Mouse (Mus musculus) forebrain, embryonic 12.5 days (tissue): ENCODE measurements at regions not wholly inside any gene's neighbourhood (a gene's known extent, or its start where the extent isn't known, plus 50 kb on each side); places are given as distances from the start of the nearest gene placed in this dataset.

Experiments
- ATAC-seq: fragments of 200-750 bp; cut with Nextera tagmentation; 2 replicates; pipeline ENCODE4 v1.8.0; 2017; ENCODE audit warnings: moderate TSS enrichment; ENCODE audit not compliant: low FRiP score
- H3K27ac ChIP-seq: fragments of 300-500 bp; sonication (generic); 2 replicates; pipeline ENCODE4 v1.5.1; 2016; ENCODE audit warnings: mild to moderate bottlenecking
- H3K27me3 ChIP-seq: fragments of 300-500 bp; sonication (generic); 2 replicates; pipeline ENCODE4 v1.6.1; 2016; ENCODE audit warnings: mild to moderate bottlenecking
- H3K36me3 ChIP-seq: fragments of 300-500 bp; sonication (generic); replicated peaks from 2 replicates; pipeline ENCODE4 v1.6.1; 2016; ENCODE audit warnings: mild to moderate bottlenecking
- H3K4me1 ChIP-seq: fragments of 300-500 bp; sonication (generic); 2 replicates; pipeline ENCODE4 v1.6.1; 2016
- H3K4me2 ChIP-seq: fragments of 300-500 bp; sonication (generic); 2 replicates; pipeline ENCODE4 v1.6.1; 2016; ENCODE audit warnings: mild to moderate bottlenecking, moderate library complexity
- H3K4me3 ChIP-seq: fragments of 300-500 bp; sonication (generic); replicated peaks from 2 replicates; pipeline ENCODE4 v1.5.1; 2016; ENCODE audit warnings: mild to moderate bottlenecking
- H3K9ac ChIP-seq: fragments of 300-500 bp; sonication (generic); 2 replicates; pipeline ENCODE4 v1.6.1; 2016; ENCODE audit warnings: mild to moderate bottlenecking
- H3K9me3 ChIP-seq: fragments of 300-500 bp; sonication (generic); 2 replicates; pipeline ENCODE4 v1.6.1; 2016
- WGBS: fragments of 180-500 bp; shearing (Covaris S2); methylation state at CpG from one replicate; pipeline ENCODE4 v1.1.7; 2016; 5-methylcytosine and 5-hydroxymethylcytosine counted together

DNA sequence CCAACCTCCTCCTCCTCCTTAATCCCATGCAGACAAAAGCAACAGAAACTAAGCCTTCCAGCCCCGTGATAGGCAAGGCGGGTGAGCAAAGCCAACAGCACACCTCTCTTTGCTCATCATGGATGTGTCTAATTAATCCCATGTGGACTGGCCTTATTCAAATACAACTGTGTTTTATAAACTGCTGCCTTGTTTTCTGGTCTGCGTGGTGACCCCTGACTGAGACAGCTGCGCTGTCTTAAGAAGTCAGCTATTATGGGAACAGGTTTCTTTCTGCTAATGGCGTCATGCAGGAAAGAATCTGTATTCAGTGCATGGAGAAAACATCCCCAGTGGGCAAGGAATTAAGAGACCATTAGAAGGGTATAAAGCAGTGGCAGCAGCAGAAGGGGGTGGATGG is 161.6 kb upstream of the Kiz start:
- Histone ChIP-seq H3K4me3 (no peak overlapping the region), H3K4me2 (peak overlapping the region; percentile 13; the same call in 1 of the 2 replicates), H3K9ac (no peak overlapping the region), H3K36me3 (no peaks in the 10 kb centered on the region), H3K9me3 (no peaks in the 10 kb centered on the region), H3K27me3 (peaks cover 73% of the 10 kb centered on the region), H3K27ac (0 out of 2 replicates have a peak overlapping the region, but pooled peaks have one; percentile 31), H3K4me1 (peaks cover 15% of the 10 kb centered on the region)
- peak; percentile 78 for ATAC-seq
- 6% methylated on average over 5 of the region's 5 CpGs for WGBS

DNA sequence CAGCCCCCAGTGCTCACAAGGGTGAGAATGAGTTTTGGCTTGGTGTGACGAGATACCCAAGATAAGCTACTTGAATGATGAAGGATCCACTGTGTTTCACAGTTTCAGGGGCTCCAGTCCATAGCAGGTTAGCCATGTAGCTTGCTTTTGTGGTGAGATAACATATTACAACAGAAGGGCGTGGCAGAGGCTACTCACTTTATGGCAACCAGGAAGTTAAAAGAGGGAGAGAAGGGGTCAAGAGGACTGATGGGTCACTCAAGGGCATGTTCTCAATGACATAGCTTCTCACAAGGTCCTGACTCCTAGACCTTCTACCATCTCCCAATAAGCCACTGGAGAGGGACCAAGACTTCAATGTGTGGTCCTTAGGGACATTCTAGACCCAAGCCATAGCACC is 159.4 kb upstream of the Kiz start:
- peaks cover 59% of the 10 kb centered on the region for H3K27me3 ChIP-seq
- 95% methylated on average over 2 of the region's 2 CpGs for WGBS
- no peak overlapping the region for H3K9ac ChIP-seq
- no peak overlapping the region for H3K4me2 ChIP-seq
- H3K36me3 ChIP-seq: no peaks in the 10 kb centered on the region
- H3K9me3 ChIP-seq: no peaks in the 10 kb centered on the region
- no peak overlapping the region for H3K27ac ChIP-seq
- peaks cover 15% of the 10 kb centered on the region for H3K4me1 ChIP-seq
- no peak for ATAC-seq
- no peak overlapping the region for H3K4me3 ChIP-seq

DNA sequence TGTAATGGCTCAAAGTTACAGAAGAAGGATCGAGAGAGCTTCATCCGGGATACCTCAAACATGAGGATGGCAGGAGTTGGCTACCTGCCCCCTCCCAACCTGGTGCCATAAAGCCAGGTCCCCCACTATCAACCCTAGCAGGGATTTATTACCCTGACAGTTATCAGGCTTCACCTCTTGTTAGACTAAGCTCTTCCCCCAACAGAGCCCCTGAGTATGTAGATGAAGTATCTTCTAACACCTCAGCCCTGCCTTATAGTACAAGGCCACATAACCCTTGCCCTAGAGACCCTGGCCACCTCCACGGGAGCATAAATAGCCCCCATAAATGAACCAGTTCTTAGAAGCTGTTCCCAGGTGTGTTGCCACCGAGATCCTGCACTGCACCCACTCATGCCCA is 158.9 kb upstream of the Kiz start:
- Histone ChIP-seq H3K27ac (no peak overlapping the region), H3K36me3 (no peaks in the 10 kb centered on the region), H3K4me2 (no peak overlapping the region), H3K4me3 (no peak overlapping the region), H3K9me3 (no peaks in the 10 kb centered on the region), H3K27me3 (peaks cover 55% of the 10 kb centered on the region), H3K9ac (no peak overlapping the region), H3K4me1 (peaks cover 15% of the 10 kb centered on the region)
- WGBS: 91% methylated on average over 4 of the region's 4 CpGs
- no peak for ATAC-seq

DNA sequence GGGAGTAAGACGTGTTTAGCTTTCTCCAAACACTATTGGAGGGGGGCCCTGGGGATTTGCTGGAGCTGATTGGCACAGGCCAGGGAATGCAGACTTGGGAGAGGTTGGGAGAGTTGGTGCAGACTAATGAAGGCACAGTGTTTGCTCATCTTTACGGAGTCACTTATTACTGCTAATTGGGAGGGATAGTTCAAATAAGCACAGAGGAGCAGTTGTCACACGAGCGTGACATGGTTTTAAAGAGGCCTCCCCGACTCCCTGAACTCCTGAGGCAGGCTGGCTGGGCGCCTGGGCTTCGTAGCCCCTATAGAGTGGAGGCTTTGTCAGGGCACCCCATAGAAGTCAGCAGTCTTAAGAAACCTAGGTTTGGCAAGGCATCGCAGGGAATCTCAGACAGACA is 145.0 kb upstream of the Kiz start:
- H3K9ac ChIP-seq: no peak overlapping the region
- peaks cover 33% of the 10 kb centered on the region for H3K27me3 ChIP-seq
- H3K9me3 ChIP-seq: no peaks in the 10 kb centered on the region
- no peaks in the 10 kb centered on the region for H3K36me3 ChIP-seq
- WGBS: 36% methylated on average over 8 of the region's 8 CpGs
- no peak overlapping the region; the same call in 1 of the 2 replicates for H3K27ac ChIP-seq
- ATAC-seq: peak; percentile 90
- H3K4me2 ChIP-seq: no peak overlapping the region
- no peak overlapping the region for H3K4me3 ChIP-seq
- H3K4me1 ChIP-seq: peaks cover 11% of the 10 kb centered on the region

DNA sequence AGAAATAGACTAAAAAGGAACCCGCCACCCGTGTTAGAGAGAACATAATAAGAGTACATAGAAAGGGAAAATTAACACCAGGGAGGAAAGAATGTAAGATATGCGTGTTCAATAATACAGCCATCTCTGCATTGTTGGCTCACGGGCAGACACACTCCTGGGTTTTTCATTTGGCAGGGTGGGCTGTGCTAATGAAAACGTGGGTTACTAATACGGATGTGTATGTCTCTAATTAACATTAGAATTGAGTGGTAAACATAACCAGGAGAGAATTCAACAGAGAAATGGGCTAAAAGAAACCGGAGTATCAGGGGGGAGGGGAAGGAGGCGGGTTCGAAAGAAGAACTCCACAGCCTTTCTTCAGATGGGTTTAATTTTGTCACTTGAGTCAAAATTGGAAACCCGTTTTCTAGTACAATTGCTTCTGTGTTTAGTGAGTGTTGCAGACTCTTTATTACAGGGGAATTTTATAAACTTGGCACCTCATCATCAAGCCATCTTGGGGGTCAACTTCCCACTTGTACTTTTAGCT is 134.4 kb upstream of the Kiz start:
- H3K36me3 ChIP-seq: no peaks in the 10 kb centered on the region
- H3K4me3 ChIP-seq: no peak overlapping the region
- no peak overlapping the region for H3K27ac ChIP-seq
- ATAC-seq: no peak
- no peak overlapping the region for H3K9ac ChIP-seq
- 5% methylated on average over 10 of the region's 10 CpGs for WGBS
- peak overlapping the region; percentile 19; the same call in 1 of the 2 replicates for H3K4me2 ChIP-seq
- 0 out of 2 replicates have a peak, but pooled peaks cover 4% of the 10 kb centered on the region for H3K9me3 ChIP-seq
- peaks cover 43% of the 10 kb centered on the region for H3K27me3 ChIP-seq
- peaks cover 60% of the 10 kb centered on the region for H3K4me1 ChIP-seq

DNA sequence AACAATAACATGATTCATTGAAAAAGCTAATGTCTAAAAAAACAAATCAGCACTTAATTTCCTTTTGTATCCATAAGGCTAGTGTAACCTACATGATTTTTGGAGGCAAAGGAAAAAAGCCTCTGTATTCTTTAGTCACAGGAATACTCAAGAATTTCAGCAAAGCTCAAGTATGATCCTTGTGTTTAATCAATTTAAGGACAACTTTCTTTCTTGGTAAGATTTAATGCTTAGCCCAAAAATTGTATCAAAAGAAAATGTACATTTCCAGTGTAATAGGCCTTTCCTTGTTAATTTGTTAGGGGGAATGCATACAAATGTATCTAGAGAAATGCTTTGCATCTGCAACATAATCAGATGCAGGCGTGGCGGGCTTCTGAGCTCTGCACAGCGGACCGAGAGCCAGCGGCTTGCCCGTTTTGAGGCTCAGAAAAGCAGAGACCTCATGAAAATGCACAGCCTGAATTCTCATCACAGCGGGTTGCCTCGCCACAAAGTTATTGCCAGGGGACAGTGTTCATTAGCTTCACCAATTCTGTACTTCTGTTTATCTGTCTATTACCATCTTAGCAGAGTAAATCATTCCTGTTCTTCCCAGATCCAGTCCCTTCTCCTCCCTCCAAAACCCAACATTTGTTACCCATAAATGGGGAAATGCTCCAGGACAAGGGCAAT is 133.2 kb upstream of the Kiz start:
- WGBS: under 1% methylated on average over 8 of the region's 8 CpGs
- peak overlapping the region; percentile 81 for H3K27ac ChIP-seq
- peaks cover 41% of the 10 kb centered on the region for H3K27me3 ChIP-seq
- ATAC-seq: peak; percentile 36
- H3K9me3 ChIP-seq: no peaks in the 10 kb centered on the region
- no peak overlapping the region for H3K4me3 ChIP-seq
- H3K36me3 ChIP-seq: no peaks in the 10 kb centered on the region
- H3K9ac ChIP-seq: no peak overlapping the region
- peak overlapping the region; percentile 27; the same call in 1 of the 2 replicates for H3K4me2 ChIP-seq
- H3K4me1 ChIP-seq: peaks cover 63% of the 10 kb centered on the region

DNA sequence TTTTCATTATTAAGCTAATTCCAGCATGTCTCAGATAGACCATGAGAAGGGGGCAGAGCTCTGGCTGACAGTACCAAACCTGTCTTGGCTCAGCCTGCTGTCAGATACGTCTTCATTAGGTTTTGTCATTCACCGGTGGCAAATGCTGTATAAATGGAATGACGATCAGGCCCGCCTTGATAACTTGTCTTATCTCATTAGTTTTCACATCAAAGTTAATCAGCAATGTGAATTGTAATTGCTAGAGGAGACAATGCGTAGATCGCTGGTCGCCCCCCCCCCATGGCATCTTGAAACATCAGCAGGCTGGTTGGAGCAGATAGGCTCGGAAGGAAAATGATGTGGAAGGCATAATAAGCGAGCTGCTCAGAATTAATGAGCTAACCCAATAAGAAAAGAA is 132.5 kb upstream of the Kiz start:
- Histone ChIP-seq H3K27me3 (peaks cover 37% of the 10 kb centered on the region), H3K4me3 (no peak overlapping the region), H3K27ac (peak overlapping the region; percentile 81), H3K4me1 (peaks cover 63% of the 10 kb centered on the region), H3K4me2 (peak overlapping the region; percentile 27), H3K36me3 (no peaks in the 10 kb centered on the region), H3K9ac (no peak overlapping the region), H3K9me3 (no peaks in the 10 kb centered on the region)
- peak; percentile 69 for ATAC-seq
- WGBS: 12% methylated on average over 9 of the region's 9 CpGs

DNA sequence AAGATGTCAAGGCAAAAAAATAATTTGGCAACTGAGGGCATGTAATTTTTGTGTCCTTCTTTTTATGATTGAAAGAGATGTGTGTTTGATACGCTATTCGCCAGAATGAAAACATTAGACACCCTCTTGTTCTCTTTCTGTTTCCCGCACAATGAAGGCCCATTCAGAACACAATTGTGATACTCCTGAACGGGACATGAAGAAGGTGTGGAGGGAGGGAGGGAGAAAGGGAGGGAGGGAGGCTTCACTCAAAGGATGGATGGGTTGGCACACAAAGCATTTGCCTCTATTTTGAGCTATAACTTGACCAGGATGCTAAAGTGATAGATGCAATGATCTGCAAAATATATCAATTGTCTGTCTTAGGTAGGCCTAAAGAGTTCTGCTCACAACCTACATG is 132.0 kb upstream of the Kiz start:
- ATAC-seq: peak; percentile 49
- Histone ChIP-seq H3K27me3 (peaks cover 34% of the 10 kb centered on the region), H3K9ac (no peak overlapping the region), H3K4me1 (peaks cover 63% of the 10 kb centered on the region), H3K9me3 (no peaks in the 10 kb centered on the region), H3K4me2 (peak overlapping the region; percentile 27), H3K36me3 (no peaks in the 10 kb centered on the region), H3K4me3 (no peak overlapping the region), H3K27ac (peak overlapping the region; percentile 81)
- 20% methylated on average over 4 of the region's 4 CpGs for WGBS

DNA sequence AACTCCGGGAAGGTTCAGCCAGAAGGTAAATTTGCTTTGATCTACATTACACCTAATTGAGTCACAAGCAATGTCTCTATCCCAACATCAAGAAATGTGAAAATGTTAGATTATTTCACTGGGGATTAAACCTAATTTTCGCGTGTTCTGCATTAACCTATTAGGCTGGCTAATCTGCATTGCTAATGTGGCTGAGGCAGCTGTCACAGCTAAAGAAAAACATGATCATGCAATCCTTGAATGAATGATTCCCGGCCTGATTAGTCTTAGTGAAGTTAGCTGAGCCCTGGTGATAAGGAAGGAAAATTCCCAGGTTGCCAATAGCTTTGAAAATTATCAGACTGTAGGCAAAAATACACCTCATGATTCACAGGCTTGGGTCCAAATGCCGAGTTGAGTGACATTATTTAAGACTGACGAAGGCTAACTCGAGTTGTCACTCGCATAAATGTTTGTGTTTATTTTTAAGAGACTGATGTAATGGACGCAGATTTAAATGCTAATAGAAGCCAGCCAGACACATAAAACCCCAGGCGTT is 131.5 kb upstream of the Kiz start:
- Histone ChIP-seq H3K4me1 (peaks cover 63% of the 10 kb centered on the region), H3K27ac (peak overlapping the region; percentile 81)
- WGBS: 21% methylated on average over 10 of the region's 10 CpGs

DNA sequence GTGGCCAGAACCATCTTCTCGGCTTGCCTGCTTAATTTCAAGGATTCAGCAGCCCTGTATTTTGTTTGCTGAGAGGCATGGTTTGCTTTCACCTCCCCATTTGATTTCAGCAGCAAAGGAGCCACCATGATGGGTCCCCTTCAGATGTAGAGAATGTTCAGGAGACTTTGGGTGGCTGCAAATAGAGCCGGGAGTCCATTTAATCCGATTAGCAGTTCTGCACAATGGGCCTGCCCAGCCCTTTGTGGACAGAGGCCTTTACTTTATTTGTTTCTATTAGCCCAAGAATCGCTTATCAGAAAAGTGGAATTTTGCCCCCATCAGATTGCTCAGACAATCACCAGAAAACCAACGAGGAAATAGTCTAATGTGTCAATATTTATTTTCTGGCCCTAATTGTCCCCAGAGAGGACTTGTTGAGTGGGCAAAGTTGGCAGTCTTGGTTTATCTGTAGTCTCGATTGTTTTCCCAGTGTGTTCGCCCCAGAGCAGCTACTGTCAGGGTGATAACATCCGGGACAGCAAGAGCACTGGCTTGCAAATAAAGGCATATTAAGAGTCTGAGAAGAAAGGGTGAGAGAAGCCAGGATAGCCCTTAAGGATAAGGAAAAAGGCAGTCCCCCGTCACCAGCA is 130.6 kb upstream of the Kiz start:
- no peak overlapping the region; the same call in 1 of the 2 replicates for H3K4me2 ChIP-seq
- H3K4me3 ChIP-seq: no peak overlapping the region
- no peaks in the 10 kb centered on the region for H3K9me3 ChIP-seq
- H3K4me1 ChIP-seq: peaks cover 58% of the 10 kb centered on the region
- H3K9ac ChIP-seq: no peak overlapping the region
- peaks cover 30% of the 10 kb centered on the region for H3K27me3 ChIP-seq
- no peaks in the 10 kb centered on the region for H3K36me3 ChIP-seq
- 11% methylated on average over 9 of the region's 9 CpGs for WGBS
- no peak for ATAC-seq
- H3K27ac ChIP-seq: peak overlapping the region; percentile 81

More for the DNA sequence above, 131.5 kb upstream of the Kiz start:
- Histone ChIP-seq H3K36me3 (no peaks in the 10 kb centered on the region), H3K9ac (no peak overlapping the region), H3K9me3 (no peaks in the 10 kb centered on the region), H3K4me3 (no peak overlapping the region), H3K4me2 (peak overlapping the region; percentile 27), H3K27me3 (peaks cover 30% of the 10 kb centered on the region)
- ATAC-seq: peak; percentile 44

DNA sequence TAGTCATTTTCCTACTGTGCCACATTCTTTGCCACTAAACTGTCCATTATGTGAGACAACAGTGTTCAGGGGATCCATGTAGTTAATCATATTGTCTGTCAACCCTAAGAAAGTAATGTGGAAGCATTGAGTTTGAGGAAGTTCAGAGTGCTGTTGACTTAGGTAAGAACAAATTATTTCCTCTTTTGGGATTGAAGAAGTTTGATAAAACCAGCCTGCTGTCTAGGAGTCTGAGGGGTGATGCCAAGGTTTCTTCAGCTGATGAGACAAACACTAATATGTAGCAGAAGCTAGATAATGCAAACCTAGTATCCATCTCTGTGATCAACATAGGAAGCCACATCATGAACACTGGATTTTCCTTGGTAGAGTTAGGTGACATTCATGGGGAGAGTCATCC is 127.0 kb upstream of the Kiz start:
- H3K27ac ChIP-seq: no peak overlapping the region
- ATAC-seq: no peak
- H3K36me3 ChIP-seq: no peaks in the 10 kb centered on the region
- peaks cover 23% of the 10 kb centered on the region for H3K27me3 ChIP-seq
- H3K9me3 ChIP-seq: no peaks in the 10 kb centered on the region
- no peak overlapping the region for H3K4me3 ChIP-seq
- H3K9ac ChIP-seq: no peak overlapping the region
- peaks cover 29% of the 10 kb centered on the region for H3K4me1 ChIP-seq
- H3K4me2 ChIP-seq: no peak overlapping the region

DNA sequence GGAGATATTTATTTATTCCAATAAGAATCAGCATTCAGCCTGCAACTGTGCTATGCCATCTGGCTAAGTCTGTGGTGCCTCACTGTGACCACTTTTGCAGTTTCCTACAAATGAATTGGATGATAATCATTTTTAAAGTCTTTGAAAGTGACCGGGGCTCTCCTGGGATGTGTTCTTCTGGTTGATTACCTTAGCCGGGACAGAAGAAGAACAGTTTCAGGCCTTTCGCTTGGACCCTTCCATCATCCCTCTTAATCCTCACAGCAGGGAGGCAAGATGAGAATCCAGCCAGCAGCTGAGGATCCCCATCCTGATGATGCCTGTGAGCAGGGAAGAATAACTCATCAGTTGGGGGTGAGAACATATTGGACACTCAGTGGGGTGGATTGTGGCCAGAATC is 124.6 kb upstream of the Kiz start:
- 0 out of 2 replicates have a peak, but pooled peaks have one; percentile 14 for ATAC-seq

More for the DNA sequence above, 124.6 kb upstream of the Kiz start:
- H3K4me1 ChIP-seq: peaks cover 5% of the 10 kb centered on the region; the same call in 1 of the 2 replicates
- H3K4me3 ChIP-seq: no peak overlapping the region
- 36% methylated on average over 3 of the region's 3 CpGs for WGBS
- peaks cover 17% of the 10 kb centered on the region for H3K27me3 ChIP-seq
- no peak overlapping the region for H3K9ac ChIP-seq
- H3K36me3 ChIP-seq: no peaks in the 10 kb centered on the region
- H3K4me2 ChIP-seq: no peak overlapping the region
- no peaks in the 10 kb centered on the region for H3K9me3 ChIP-seq
- H3K27ac ChIP-seq: no peak overlapping the region
